Mouse (Mus musculus) intestine, embryonic 15.5 days (tissue): Measurements from ENCODE around the gene Hbq1b. TPM values are rescaled to one million over a fixed set of nuclear protein-coding genes. Genes with fewer than 3 reads are reported as not detected.
A peak's percentile ranks its signal among the peaks of the same experiment; 100 is the strongest.

Source experiments
- ATAC-seq: fragments of 200-750 bp; cut with Nextera tagmentation; 2 replicates; pipeline ENCODE4 v1.8.0; 2017; ENCODE audit warnings: moderate TSS enrichment, moderate library complexity
- H3K27ac ChIP-seq: fragments of 300-500 bp; sonication (generic); 2 replicates; pipeline ENCODE4 v1.5.1; 2015; ENCODE audit warnings: mild to moderate bottlenecking, inconsistent platforms
- H3K27me3 ChIP-seq: fragments of 300-500 bp; sonication (generic); replicated peaks from 2 replicates; pipeline ENCODE4 v1.6.1; 2015; ENCODE audit warnings: inconsistent platforms
- H3K36me3 ChIP-seq: fragments of 300-500 bp; sonication (generic); 2 replicates; pipeline ENCODE4 v1.6.1; 2015; ENCODE audit warnings: inconsistent platforms
- H3K4me1 ChIP-seq: fragments of 300-500 bp; sonication (generic); replicated peaks from 2 replicates; pipeline ENCODE4 v1.6.1; 2015; ENCODE audit warnings: inconsistent platforms
- H3K4me2 ChIP-seq: fragments of 300-500 bp; sonication (generic); replicated peaks from 2 replicates; pipeline ENCODE4 v1.6.1; 2015; ENCODE audit warnings: mild to moderate bottlenecking, inconsistent platforms
- H3K4me3 ChIP-seq: fragments of 300-500 bp; sonication (generic); replicated peaks from 2 replicates; pipeline ENCODE4 v1.5.1; 2015; ENCODE audit warnings: inconsistent platforms
- H3K9ac ChIP-seq: fragments of 300-500 bp; sonication (generic); 2 replicates; pipeline ENCODE4 v1.6.1; 2015; ENCODE audit warnings: inconsistent platforms
- H3K9me3 ChIP-seq: fragments of 300-500 bp; sonication (generic); 2 replicates; pipeline ENCODE4 v1.6.1; 2016; ENCODE audit warnings: inconsistent platforms
- WGBS: fragments of 180-500 bp; shearing (Covaris S2); methylation state at CpG from one replicate; pipeline ENCODE4 v1.1.7; 2015; 5-methylcytosine and 5-hydroxymethylcytosine counted together
- polyA plus RNA-seq: library from polyadenylated mRNA; unstranded; fragments of >200 nt; fragmentation: Nextera tagmentation; extraction: Ambion mirVana; gene quantifications from 2 replicates; pipeline ENCODE4 v1.2.1, GENCODE M21; 2015

Hbq1b gene
- polyA plus RNA-seq, 1 experiment from 2014 or later = 3.3 TPM

DNA sequence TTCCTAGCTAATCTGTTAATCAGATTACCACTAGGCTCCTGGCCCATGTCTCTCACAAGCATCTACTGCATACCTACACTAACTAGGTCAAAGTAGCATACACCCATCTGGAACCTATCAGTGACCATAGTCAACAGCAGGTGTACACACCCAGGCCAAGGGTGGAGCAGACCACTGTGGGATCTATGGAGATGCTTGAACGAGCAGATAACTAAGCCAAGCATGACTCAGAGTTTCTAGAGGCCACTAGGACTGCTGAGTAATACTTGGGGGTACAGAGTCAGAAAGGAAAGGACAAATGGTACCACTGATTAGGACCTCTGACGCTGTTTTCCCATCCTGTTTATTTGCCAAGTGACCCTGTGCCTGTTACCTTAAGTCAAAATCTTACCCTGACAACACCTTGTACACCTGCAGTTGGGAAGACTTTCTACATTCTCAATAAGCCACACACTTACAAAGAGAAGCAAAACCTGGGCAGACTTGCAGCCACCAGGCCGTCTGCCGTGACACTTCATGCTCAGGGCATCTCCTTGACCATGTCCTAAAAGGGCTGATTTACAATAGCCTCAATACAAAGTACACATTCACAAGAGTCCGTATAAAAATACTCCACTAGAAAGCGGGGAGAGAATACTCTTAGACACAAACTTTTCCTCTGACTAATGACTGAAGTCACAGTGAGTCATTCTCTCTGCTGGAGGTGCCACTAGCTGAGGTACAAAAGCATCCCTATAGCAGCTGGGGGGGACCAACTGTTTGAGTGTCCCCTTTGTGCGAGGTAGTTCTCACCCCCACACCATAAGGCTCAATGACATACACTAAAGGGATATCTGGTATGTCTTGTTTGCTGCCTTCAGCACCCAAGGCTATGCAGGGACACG is 35.6 kb upstream of the Hbq1b start:
- H3K36me3 ChIP-seq = peaks cover 27% of the 10 kb centered on the region
- H3K27ac ChIP-seq = no peak overlapping the region
- WGBS = 85% methylated on average over 8 of the region's 8 CpGs
- H3K27me3 ChIP-seq = no peaks in the 10 kb centered on the region
- no peak overlapping the region for H3K4me2 ChIP-seq
- H3K9me3 ChIP-seq = no peaks in the 10 kb centered on the region
- H3K4me1 ChIP-seq = no peaks in the 10 kb centered on the region
- peak; percentile 91 for ATAC-seq
- no peak overlapping the region for H3K4me3 ChIP-seq
- no peak overlapping the region for H3K9ac ChIP-seq

DNA sequence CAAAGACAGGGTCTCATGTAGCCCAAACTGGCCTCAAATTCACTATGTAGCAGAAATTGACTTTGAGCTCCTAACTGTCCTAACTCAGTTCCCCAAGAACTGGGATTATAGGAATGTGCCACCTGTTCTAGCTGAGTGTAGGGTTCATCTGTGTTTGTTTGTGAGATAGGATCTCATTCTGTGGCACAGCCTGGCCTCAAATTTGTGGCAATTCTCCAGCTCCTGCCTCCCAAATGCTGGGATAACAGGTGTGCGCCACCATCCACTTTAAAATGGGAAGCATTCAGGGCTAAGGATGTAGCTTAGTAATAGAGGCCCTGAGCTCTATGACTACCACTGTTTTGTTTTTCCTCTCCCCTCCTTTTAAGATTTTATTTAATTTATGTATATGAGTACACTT is 33.6 kb upstream of the Hbq1b start:
- H3K27ac ChIP-seq = no peak overlapping the region
- H3K27me3 ChIP-seq = no peaks in the 10 kb centered on the region
- H3K9ac ChIP-seq = no peak overlapping the region
- H3K4me3 ChIP-seq = no peak overlapping the region
- peaks cover 21% of the 10 kb centered on the region for H3K36me3 ChIP-seq
- WGBS = 97% methylated on average over 1 of the region's 1 CpGs
- no peak for ATAC-seq
- H3K4me2 ChIP-seq = no peak overlapping the region
- H3K4me1 ChIP-seq = no peaks in the 10 kb centered on the region
- no peaks in the 10 kb centered on the region for H3K9me3 ChIP-seq

DNA sequence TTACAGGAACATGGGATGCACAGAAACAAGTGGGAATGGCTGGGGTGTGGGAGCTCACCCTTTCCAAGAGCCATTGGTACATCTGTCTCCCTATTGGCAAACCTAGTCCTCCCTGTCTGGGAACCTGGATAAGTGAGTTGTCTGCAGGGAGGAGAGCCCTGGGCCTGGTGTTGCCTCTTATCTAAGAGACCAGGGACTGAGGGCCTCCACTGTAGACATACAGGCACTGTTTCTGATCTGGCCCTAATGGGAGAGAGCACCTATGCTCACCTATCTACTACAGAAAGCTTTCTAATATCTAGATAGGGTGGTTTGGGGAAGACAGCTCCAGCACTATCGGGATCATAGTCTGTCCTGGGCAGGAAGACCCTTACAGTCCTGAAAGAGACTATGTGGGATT is 30.6 kb upstream of the Hbq1b start:
- Histone ChIP-seq H3K36me3 (peaks cover 10% of the 10 kb centered on the region), H3K4me3 (no peak overlapping the region), H3K27me3 (no peaks in the 10 kb centered on the region), H3K4me1 (no peaks in the 10 kb centered on the region), H3K4me2 (no peak overlapping the region), H3K27ac (no peak overlapping the region), H3K9ac (no peak overlapping the region), H3K9me3 (no peaks in the 10 kb centered on the region)
- 95% methylated on average over 1 of the region's 1 CpGs for WGBS
- ATAC-seq = peak; percentile 83; the same call in 1 of the 2 replicates

DNA sequence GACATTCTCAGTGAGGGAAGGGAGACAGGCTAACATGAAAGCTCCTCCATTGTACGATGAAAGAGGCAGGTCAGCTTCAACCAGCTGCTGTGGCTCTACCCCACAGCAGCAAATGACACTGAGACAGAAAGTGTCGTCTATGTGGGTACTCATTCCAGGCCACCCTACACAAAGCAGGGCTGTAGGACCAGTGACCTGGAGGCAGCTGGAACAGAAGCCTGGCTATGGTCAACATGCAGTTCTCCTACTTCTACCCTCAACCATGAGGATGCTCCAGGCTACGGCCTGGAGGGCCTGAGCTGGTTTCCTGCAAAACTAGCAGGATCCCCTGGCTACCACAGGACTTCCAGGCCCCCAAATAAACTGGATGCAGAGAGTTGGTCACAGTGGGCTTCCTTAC is 30.2 kb upstream of the Hbq1b start:
- ATAC-seq = no peak
- no peaks in the 10 kb centered on the region for H3K9me3 ChIP-seq
- WGBS = 90% methylated on average over 3 of the region's 3 CpGs
- H3K27me3 ChIP-seq = no peaks in the 10 kb centered on the region
- no peak overlapping the region for H3K9ac ChIP-seq
- H3K4me2 ChIP-seq = no peak overlapping the region
- no peaks in the 10 kb centered on the region for H3K4me1 ChIP-seq
- H3K36me3 ChIP-seq = peaks cover 10% of the 10 kb centered on the region
- no peak overlapping the region for H3K27ac ChIP-seq
- no peak overlapping the region for H3K4me3 ChIP-seq

DNA sequence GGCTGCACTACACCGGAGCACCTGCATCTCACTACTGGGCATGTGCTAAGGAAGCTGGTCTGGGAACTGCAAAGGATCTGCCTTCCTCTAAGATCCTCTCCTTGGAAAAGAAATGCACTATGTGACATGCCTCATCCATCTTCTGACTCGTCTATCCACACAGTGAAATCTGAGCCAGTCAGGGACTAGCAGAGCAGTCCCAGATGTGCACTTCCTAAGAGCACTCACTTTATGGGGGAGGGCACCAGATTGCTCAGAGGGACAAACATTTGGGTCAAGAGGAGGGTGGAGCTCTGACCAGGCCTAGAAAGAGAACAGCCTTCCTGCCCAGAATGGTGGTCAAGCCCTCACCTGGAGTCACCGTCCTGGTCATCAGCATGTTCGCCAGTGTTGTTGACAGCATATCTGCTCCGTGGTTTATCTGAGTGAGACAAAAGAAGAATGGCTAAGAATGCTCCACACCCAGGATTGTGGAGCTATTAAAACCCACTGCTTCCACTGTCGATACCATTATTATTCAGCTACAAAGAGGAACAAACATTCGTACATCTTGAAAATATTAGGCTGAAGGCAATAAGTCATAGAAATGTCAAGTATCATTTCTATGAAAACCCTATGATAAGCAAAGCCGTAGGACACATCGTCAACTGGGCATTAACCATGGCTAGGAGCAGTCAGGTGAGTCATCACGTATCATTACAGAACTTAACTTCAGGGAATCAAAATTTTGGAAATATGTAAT is 23.9 kb upstream of the Hbq1b start:
- no peak overlapping the region for H3K27ac ChIP-seq
- WGBS = 69% methylated on average over 10 of the region's 10 CpGs
- no peak overlapping the region for H3K4me3 ChIP-seq
- no peak for ATAC-seq
- 0 out of 2 replicates have a peak, but pooled peaks cover under 1% of the 10 kb centered on the region for H3K4me1 ChIP-seq
- H3K27me3 ChIP-seq = no peaks in the 10 kb centered on the region
- no peak overlapping the region for H3K9ac ChIP-seq
- H3K36me3 ChIP-seq = no peaks in the 10 kb centered on the region
- H3K4me2 ChIP-seq = no peak overlapping the region
- no peaks in the 10 kb centered on the region for H3K9me3 ChIP-seq

DNA sequence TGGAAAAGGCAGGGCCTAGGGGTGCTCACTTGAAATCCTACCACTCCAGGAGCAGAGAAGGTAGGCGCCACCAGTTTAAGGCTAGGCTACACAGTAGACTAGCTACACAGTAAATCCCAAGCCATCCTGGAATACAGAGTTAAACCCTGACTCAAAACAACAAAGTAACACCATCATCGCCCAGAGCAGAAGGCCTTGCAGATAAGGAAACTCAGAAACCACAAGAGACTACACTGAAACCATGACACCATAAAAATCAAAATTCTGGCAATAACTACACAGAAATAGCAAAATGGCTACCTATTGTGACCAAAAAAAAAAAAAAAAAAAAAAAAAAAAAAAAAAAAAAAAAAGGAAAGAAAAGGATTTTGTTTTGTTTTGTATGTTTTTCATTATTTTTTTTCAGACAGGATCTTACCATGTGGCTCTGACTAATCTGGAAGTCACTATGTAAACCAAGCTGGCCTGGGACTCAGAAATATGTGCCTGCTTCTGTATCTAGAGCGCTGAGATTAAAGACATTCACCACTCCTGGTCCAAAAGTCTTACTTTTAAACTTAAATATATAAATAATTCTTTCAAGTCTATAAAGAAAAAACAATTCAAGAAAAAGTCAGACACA is 21.5 kb upstream of the Hbq1b start:
- Histone ChIP-seq H3K27me3 (no peaks in the 10 kb centered on the region), H3K27ac (no peak overlapping the region), H3K4me1 (0 out of 2 replicates have a peak, but pooled peaks cover 3% of the 10 kb centered on the region), H3K9ac (no peak overlapping the region), H3K9me3 (no peaks in the 10 kb centered on the region), H3K36me3 (no peaks in the 10 kb centered on the region), H3K4me3 (no peak overlapping the region), H3K4me2 (no peak overlapping the region)
- WGBS = 92% methylated on average over 3 of the region's 3 CpGs
- no peak for ATAC-seq

DNA sequence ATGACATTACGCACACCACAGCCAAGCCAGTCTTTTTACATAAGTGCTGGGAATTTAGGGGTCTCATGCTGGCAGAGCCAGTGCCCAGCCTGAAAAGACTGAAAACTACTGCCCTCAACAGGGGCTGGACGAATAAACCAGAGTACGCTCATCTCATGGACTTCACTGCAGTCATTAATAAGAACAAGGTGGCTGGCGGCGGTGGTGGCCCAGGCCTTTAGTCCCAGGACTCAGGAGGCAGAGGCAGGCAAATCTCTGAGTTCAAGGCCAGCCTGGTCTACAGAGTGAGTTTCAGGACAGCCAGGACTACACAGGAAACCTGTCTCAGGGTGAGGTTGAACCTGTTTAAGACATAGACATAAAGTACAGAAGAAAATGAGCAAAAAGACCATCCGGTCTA is 20.6 kb upstream of the Hbq1b start:
- Histone ChIP-seq H3K4me1 (0 out of 2 replicates have a peak, but pooled peaks cover 3% of the 10 kb centered on the region), H3K9ac (no peak overlapping the region), H3K27ac (no peak overlapping the region), H3K4me2 (no peak overlapping the region), H3K36me3 (no peaks in the 10 kb centered on the region), H3K9me3 (no peaks in the 10 kb centered on the region), H3K27me3 (no peaks in the 10 kb centered on the region), H3K4me3 (no peak overlapping the region)
- WGBS = 95% methylated on average over 6 of the region's 6 CpGs
- ATAC-seq = no peak

DNA sequence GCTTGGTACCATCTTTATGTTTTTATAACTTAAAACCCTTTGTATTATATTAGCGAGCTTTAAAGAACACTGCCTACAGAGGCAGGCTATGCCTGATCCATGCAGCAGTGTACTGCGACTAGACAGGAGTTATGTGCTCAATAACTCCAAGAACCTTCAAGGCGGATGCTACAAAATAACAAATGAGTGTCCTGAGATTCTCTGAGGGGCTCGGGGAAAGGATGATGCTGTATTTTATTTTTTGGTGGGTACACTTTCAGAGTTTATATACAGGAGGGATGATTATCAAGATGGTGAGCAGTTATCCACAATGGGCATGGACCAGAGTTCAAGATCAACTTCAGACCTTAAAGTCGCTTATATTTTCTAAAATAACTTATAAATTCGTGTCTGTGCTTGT is 20.0 kb upstream of the Hbq1b start:
- no peaks in the 10 kb centered on the region for H3K36me3 ChIP-seq
- H3K27me3 ChIP-seq = no peaks in the 10 kb centered on the region
- 0 out of 2 replicates have a peak, but pooled peaks cover 3% of the 10 kb centered on the region for H3K4me1 ChIP-seq
- 20% methylated on average over 6 of the region's 6 CpGs for WGBS
- peak overlapping the region; percentile 93 for H3K27ac ChIP-seq
- H3K4me3 ChIP-seq = peak overlapping the region; percentile 78
- H3K4me2 ChIP-seq = peak overlapping the region; percentile 66
- peak overlapping the region; percentile 96 for H3K9ac ChIP-seq
- no peaks in the 10 kb centered on the region for H3K9me3 ChIP-seq
- ATAC-seq = no peak

DNA sequence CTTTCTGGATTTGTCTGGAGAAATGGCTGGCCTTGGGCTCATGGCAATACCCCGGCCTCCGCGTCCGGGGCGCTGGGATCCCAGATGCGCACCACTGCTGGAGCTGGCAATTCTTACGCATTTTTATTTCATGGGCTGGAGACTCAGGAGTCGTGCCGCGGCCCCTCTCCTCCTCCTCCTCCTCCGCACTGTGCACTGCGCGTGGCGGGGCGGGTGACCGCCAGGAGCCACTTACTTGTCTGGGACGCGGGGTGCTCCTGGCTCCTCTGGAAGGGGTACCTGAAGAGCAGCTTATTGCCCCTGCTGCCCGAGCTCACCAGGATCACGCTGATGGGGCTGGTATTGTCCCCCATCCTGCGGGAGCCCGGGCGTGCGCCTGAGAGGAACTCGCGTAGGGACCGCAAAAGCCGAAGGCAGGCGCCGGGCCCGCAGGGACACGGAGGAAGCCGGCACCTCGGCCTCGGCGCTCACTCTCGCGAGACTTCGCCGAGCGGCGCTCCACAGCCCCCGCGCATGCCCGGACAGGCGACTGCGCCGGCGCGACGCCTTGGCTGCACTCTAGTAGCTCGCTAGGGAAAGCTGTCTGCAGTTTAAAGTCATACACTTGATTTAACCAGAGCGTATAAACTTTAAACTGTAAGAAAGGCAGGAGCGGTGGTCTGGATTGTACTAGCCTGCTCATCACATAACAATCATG is 19.4 kb upstream of the Hbq1b start, which contains the start of gene Nprl3:
Gene Nprl3, minus strand, starts transcription at position 520 of the 697 bp plus-strand sequence.
- Histone ChIP-seq H3K4me2 (peak within 1 kb of the TSS; percentile 66), H3K4me3 (peak within 1 kb of the TSS; percentile 78), H3K36me3 (no peaks in the 10 kb centered on the region), H3K4me1 (0 out of 2 replicates have a peak, but pooled peaks cover 3% of the 10 kb centered on the region), H3K9ac (peak within 1 kb of the TSS; percentile 96), H3K9me3 (no peaks in the 10 kb centered on the region), H3K27me3 (no peaks in the 10 kb centered on the region), H3K27ac (peak within 1 kb of the TSS; percentile 93)
- WGBS = under 1% methylated on average over 54 of the region's 54 CpGs
- ATAC-seq = peak; percentile 99

DNA sequence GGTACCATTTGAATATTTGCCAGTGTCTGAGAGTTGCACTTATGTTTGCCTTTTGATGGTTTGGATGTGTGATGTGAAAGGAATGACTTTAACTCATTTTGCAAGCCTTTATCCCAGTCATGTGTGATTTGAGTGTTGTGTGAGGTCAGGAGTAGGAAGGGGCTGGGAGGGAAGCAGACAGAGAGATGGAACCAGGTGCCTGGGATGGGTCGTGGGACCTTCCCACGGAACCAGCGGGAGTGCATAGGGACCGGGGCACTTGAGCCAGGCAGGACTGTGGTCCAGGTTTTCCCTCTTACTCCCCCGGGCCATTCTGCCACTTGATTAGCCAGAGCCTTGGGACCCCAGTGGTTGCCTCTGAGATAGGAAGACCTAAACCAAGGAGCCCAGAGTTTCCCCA is 18.8 kb upstream of the Hbq1b start:
- H3K4me2 ChIP-seq = peak overlapping the region; percentile 66
- peak; percentile 27 for ATAC-seq
- H3K4me3 ChIP-seq = peak overlapping the region; percentile 78
- WGBS = 25% methylated on average over 5 of the region's 5 CpGs
- peak overlapping the region; percentile 93; the same call in 1 of the 2 replicates for H3K27ac ChIP-seq
- no peaks in the 10 kb centered on the region for H3K9me3 ChIP-seq
- H3K27me3 ChIP-seq = no peaks in the 10 kb centered on the region
- H3K36me3 ChIP-seq = no peaks in the 10 kb centered on the region
- H3K9ac ChIP-seq = peak overlapping the region; percentile 96
- H3K4me1 ChIP-seq = 0 out of 2 replicates have a peak, but pooled peaks cover 3% of the 10 kb centered on the region

DNA sequence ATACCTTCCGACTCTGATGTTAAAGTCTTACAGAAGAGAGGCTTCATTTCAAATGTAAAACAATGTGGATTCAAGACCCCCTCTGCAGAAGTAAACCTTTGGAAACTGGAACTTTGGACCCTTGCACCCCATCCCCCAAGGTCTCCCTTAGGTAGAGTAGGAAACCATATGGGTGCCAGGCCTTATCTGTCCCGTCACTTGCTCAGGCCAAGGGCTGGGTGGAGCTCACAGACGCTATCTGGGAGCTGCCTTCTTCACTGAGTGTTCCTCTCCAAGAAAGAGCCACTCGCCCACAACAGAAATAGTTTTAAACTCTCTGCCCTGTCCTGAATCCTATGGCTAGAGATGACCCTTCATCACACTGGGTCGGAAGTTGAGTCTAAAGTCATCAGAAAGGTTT is 17.8 kb upstream of the Hbq1b start:
- WGBS = 76% methylated on average over 5 of the region's 5 CpGs
- Histone ChIP-seq H3K4me1 (0 out of 2 replicates have a peak, but pooled peaks cover 3% of the 10 kb centered on the region), H3K9ac (no peak overlapping the region), H3K4me2 (no peak overlapping the region), H3K27me3 (no peaks in the 10 kb centered on the region), H3K36me3 (no peaks in the 10 kb centered on the region), H3K4me3 (no peak overlapping the region), H3K9me3 (no peaks in the 10 kb centered on the region), H3K27ac (no peak overlapping the region)
- ATAC-seq = peak; percentile 24; the same call in 1 of the 2 replicates
